Comparison of ENCODE assay signal across 7 mouse cellular contexts in the genomic region with DNA sequence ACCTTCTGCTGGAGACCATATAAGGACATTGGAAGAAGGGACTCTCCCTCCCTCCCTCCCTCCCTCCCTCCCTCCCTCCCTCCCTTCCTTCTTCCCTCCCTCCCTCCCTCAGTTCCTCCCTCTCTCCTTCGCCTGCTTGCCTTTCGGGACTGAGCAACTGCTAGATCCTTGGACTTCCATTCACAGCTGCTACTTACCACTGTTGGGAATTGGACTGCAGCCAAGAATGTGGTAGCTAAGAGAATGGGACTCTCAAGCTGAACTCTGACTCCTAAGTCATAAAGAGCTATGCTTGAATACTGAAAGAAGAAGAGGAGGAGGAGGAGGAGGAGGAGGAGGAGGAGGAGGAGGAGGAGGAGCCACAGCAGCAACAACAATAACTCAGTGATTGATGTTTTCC.
DNase-seq lines count a peak whose midpoint lies in the region; ATAC-seq lines count a peak whose summit lies in the region.
"Not testable (repeated sequence)": the region's sequence is repeated elsewhere in the genome, so short reads cannot be mapped to it uniquely, and the experiment has no call there.

No protein-coding gene starts in this region.

- DNase-seq in adrenal gland, postnatal 14 days, result peak; percentile 29
- peak; percentile 68 for DNase-seq in kidney, adult 11 months
- DNase-seq in kidney, postnatal 4 days, result peak; percentile 57 to 71
- peak; percentile 61 for DNase-seq in lung, postnatal 14 days

- H3K9me3 ChIP-seq in forebrain, embryonic 12.5 days; heart, embryonic 16.5 days (replicated peaks; ENCODE audit: control insufficient read depth, low read length); neural tube, embryonic 14.5 days (ENCODE audit: control insufficient read depth, low read length): not testable (repeated sequence)

- not testable (repeated sequence) for H3K9ac ChIP-seq in forebrain, embryonic 12.5 days; heart, embryonic 16.5 days (ENCODE audit: low read length); neural tube, embryonic 14.5 days (replicated peaks; ENCODE audit: low read depth, low read length)

- not testable (repeated sequence) for H3K27ac ChIP-seq in forebrain, embryonic 12.5 days; heart, embryonic 16.5 days (ENCODE audit: low read length); neural tube, embryonic 14.5 days (ENCODE audit: low read depth, low read length)

- ATAC-seq in forebrain, embryonic 12.5 days (ENCODE audit: low FRiP score), result peak; percentile 39; the same call in 1 of the 2 replicates
- ATAC-seq in heart, embryonic 16.5 days (replicated peaks; ENCODE audit: extremely low read depth, insufficient read depth, low FRiP score), result peak; percentile 66
- ATAC-seq in neural tube, embryonic 14.5 days (ENCODE audit: low read depth), result peak; percentile 68; the same call in 1 of the 2 replicates

- not testable (repeated sequence) for H3K4me2 ChIP-seq in forebrain, embryonic 12.5 days; heart, embryonic 16.5 days (ENCODE audit: low read depth, low read length); neural tube, embryonic 14.5 days (ENCODE audit: low read depth, low read length)

- no CpG with 5 or more reads among the region's 2 CpGs for WGBS in forebrain, embryonic 12.5 days
- no CpG with 5 or more reads among the region's 2 CpGs for WGBS in heart, embryonic 16.5 days
- 0% methylated on average over 2 of the region's 2 CpGs for WGBS in neural tube, embryonic 14.5 days

- H3K4me1 ChIP-seq in forebrain, embryonic 12.5 days; heart, embryonic 16.5 days (ENCODE audit: control insufficient read depth, insufficient read depth, low read length); neural tube, embryonic 14.5 days (ENCODE audit: control insufficient read depth, insufficient read depth, low read length): not testable (repeated sequence)

- not testable (repeated sequence) for H3K27me3 ChIP-seq in forebrain, embryonic 12.5 days; heart, embryonic 16.5 days (ENCODE audit: control insufficient read depth, insufficient read depth, low read length); neural tube, embryonic 14.5 days (ENCODE audit: control insufficient read depth, insufficient read depth, low read length)

- H3K4me3 ChIP-seq in forebrain, embryonic 12.5 days (replicated peaks); heart, embryonic 16.5 days (ENCODE audit: low read length); neural tube, embryonic 14.5 days (ENCODE audit: low read depth, low read length): not testable (repeated sequence)

- not testable (repeated sequence) for H3K36me3 ChIP-seq in forebrain, embryonic 12.5 days (replicated peaks); heart, embryonic 16.5 days (ENCODE audit: control insufficient read depth, insufficient read depth); neural tube, embryonic 14.5 days (ENCODE audit: control insufficient read depth, insufficient read depth, low read length)
